Mouse (Mus musculus) kidney, adult 2 months (tissue): ENCODE results near the gene Ahcyl1.

ENCODE experiments used
- CTCF ChIP-seq: fragments of 200-500 bp; conservative IDR thresholded peaks from 2 replicates; pipeline ENCODE4 v1.5.1; 2011; ENCODE audit warnings: low read depth, mild to moderate bottlenecking, control low read depth, low read length, moderate library complexity, mixed read lengths; ENCODE audit not compliant: insufficient read depth, insufficient read length
- POLR2A ChIP-seq: fragments of 200-500 bp; IDR thresholded peaks from one replicate; pipeline ENCODE4 v1.6.1; 2011; ENCODE audit warnings: low read depth, low read length, control low read depth

GRCm38 (mm10) chr3:107656151-107656550 lies 40.2 kb downstream of the Ahcyl1 start:
- TF ChIP-seq POLR2A = no peak
- no peak for TF ChIP-seq CTCF
